Mouse (Mus musculus) fat pad, adult 2 months (tissue): Measurements from ENCODE around the gene Tomm40l.

Experiments used
- DNase-seq: peaks from one replicate; pipeline ENCODE4 v3.0.0-alpha.2; 2011; ENCODE audit warnings: low read depth, low spot score; ENCODE audit errors: extremely low read depth

The Tomm40l gene

GRCm38 (mm10) chr1:171193911-171194830 is 28.1 kb downstream of the Tomm40l start:
- no peak for DNase-seq

GRCm38 (mm10) chr1:171193093-171193840 is 29.0 kb downstream of the Tomm40l start:
- no peak for DNase-seq

GRCm38 (mm10) chr1:171192283-171192682 is 30.0 kb downstream of the Tomm40l start:
- no peak for DNase-seq

GRCm38 (mm10) chr1:171190832-171191231 is 31.5 kb downstream of the Tomm40l start:
- DNase-seq = no peak

- DNase-seq = no peak
These were observed 32.7 kb downstream of the Tomm40l start for GRCm38 (mm10) chr1:171189476-171190114.

GRCm38 (mm10) chr1:171189046-171189445 is 33.3 kb downstream of the Tomm40l start:
- no peak for DNase-seq

GRCm38 (mm10) chr1:171187851-171188700 is 34.2 kb downstream of the Tomm40l start:
- no peak for DNase-seq

- no peak for DNase-seq
These were observed 36.7 kb downstream of the Tomm40l start for GRCm38 (mm10) chr1:171185655-171186054.

GRCm38 (mm10) chr1:171184314-171184713 is 38.0 kb downstream of the Tomm40l start:
- peak; percentile 10 for DNase-seq

- DNase-seq = no peak
These were observed 38.7 kb downstream of the Tomm40l start for GRCm38 (mm10) chr1:171183620-171184019.

GRCm38 (mm10) chr1:171183025-171183424 is 39.3 kb downstream of the Tomm40l start:
- DNase-seq = no peak

GRCm38 (mm10) chr1:171179487-171180171 is 42.7 kb downstream of the Tomm40l start:
- DNase-seq = no peak

GRCm38 (mm10) chr1:171172779-171173178 is 49.5 kb downstream of the Tomm40l start:
- no peak for DNase-seq

GRCm38 (mm10) chr1:171171138-171171537 is 51.2 kb downstream of the Tomm40l start:
- no peak for DNase-seq

- DNase-seq = no peak
These were observed 52.4 kb downstream of the Tomm40l start for GRCm38 (mm10) chr1:171169913-171170312.

GRCm38 (mm10) chr1:171168906-171169305 is 53.4 kb downstream of the Tomm40l start:
- DNase-seq = no peak
